Mouse (Mus musculus) limb, embryonic 14.5 days (tissue): ENCODE data around the gene Tmem143. TPM values are rescaled to one million over a fixed set of nuclear protein-coding genes. Genes with fewer than 3 reads are reported as not detected.
"Not testable (repeated sequence)": the region's sequence is repeated elsewhere in the genome, so short reads cannot be mapped to it uniquely, and the experiment has no call there.

Source experiments
- ATAC-seq: fragments of 200-750 bp; cut with Nextera tagmentation; 2 replicates; pipeline ENCODE4 v1.8.0; 2017; ENCODE audit warnings: low read depth, moderate number of reproducible peaks, moderate TSS enrichment; ENCODE audit not compliant: low FRiP score
- DNase-seq: peaks from one replicate; pipeline ENCODE4 v3.0.0-alpha.2; 2015; ENCODE audit warnings: low spot score
- H3K27ac ChIP-seq: fragments of 300-500 bp; sonication (generic); replicated peaks from 2 replicates; pipeline ENCODE4 v1.5.1; 2014; ENCODE audit warnings: low read depth, mild to moderate bottlenecking, low read length, moderate library complexity, mixed read lengths
- H3K27me3 ChIP-seq: fragments of 300-500 bp; sonication (generic); 2 replicates; pipeline ENCODE4 v1.6.1; 2014; ENCODE audit warnings: low read length, mixed read lengths; ENCODE audit not compliant: control insufficient read depth, insufficient read depth
- H3K36me3 ChIP-seq: fragments of 300-500 bp; sonication (generic); 2 replicates; pipeline ENCODE4 v1.6.1; 2014; ENCODE audit warnings: mild to moderate bottlenecking, low read length, moderate library complexity, mixed read lengths; ENCODE audit not compliant: control insufficient read depth, insufficient read depth
- H3K4me1 ChIP-seq: fragments of 300-500 bp; sonication (generic); 2 replicates; pipeline ENCODE4 v1.6.1; 2014; ENCODE audit warnings: antibody characterized with exemption, low read length, mixed read lengths; ENCODE audit not compliant: control insufficient read depth, insufficient read depth
- H3K4me2 ChIP-seq: fragments of 300-500 bp; sonication (generic); replicated peaks from 2 replicates; pipeline ENCODE4 v1.6.1; 2014; ENCODE audit warnings: low read depth, mild to moderate bottlenecking, low read length, moderate library complexity; ENCODE audit not compliant: severe bottlenecking
- H3K4me3 ChIP-seq: fragments of 300-500 bp; sonication (generic); replicated peaks from 2 replicates; pipeline ENCODE4 v1.5.1; 2014; ENCODE audit warnings: low read length
- H3K9ac ChIP-seq: fragments of 300-500 bp; sonication (generic); 2 replicates; pipeline ENCODE4 v1.6.1; 2014; ENCODE audit warnings: mild to moderate bottlenecking, low read depth, low read length, moderate library complexity; ENCODE audit not compliant: severe bottlenecking
- H3K9me3 ChIP-seq: fragments of 300-500 bp; sonication (generic); 2 replicates; pipeline ENCODE4 v1.6.1; 2016; ENCODE audit warnings: low read length; ENCODE audit not compliant: control insufficient read depth
- POLR2A ChIP-seq: fragments of 200-500 bp; IDR thresholded peaks from 2 replicates; pipeline ENCODE4 v1.8.0; 2012; ENCODE audit warnings: inconsistent platforms, mild to moderate bottlenecking, moderate library complexity, borderline replicate concordance; ENCODE audit not compliant: insufficient read depth, insufficient read length; ENCODE audit errors: extremely low read depth
- WGBS: fragments of 180-500 bp; shearing (Covaris S2); extraction: QIAGEN DNeasy Blood & Tissue Kit; methylation state at CpG from one replicate; pipeline ENCODE4 v1.1.7; 2014; 5-methylcytosine and 5-hydroxymethylcytosine counted together
- polyA plus RNA-seq, 2 experiments: library from polyadenylated mRNA; depleted of rRNA in 1 of 2; stranded (reverse) in 1 of 2; unstranded in 1 of 2; fragments of >200 nt; fragmentation: Nextera tagmentation in 1 of 2; extraction: Ambion mirVana in 1 of 2; gene quantifications; 2 replicates each; pipeline versions ENCODE4 v1.2.1 to v1.2.3; 2012 to 2014

Gene Tmem143
- polyA plus RNA-seq, 2 experiments, result 4.7 to 17.1 TPM

DNA sequence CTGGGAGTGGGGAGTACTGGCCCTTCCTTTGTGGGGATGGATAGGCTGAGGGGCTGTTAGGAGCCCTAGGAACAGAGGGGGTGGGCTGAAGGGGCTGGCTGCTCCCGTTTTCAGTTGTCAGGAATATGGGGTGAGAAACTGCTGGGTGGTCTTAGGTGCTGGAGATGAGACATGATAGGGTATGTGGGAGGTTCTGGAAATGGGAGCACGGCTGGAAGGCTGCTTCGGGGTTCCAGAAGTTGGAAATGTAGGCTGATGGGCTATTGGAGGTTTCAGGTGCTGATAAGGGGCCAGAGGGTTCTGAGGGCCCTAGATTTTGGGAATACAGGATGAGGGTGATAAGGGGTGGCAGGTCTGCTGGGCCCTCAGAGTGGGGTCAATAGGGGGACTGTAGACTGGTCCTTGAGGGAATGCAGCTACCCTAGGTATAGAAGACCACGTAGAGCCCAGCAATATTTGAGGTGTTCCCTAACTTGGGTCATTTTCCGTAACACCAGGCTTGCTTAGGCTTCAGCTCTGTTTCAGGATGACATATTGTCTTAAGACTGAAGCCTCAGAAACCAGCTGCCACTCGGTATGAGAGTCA lies 717 bp upstream of the Tmem143 start:
- 0 out of 2 replicates have a peak overlapping the region, but pooled peaks have one; percentile 16 for H3K4me3 ChIP-seq
- no peak for TF ChIP-seq POLR2A
- H3K27ac ChIP-seq, result no peak overlapping the region
- ATAC-seq (no peak), DNase-seq (no peak)
- WGBS, result 79% methylated on average over 6 of the region's 6 CpGs
- no peaks in the 10 kb centered on the region for H3K27me3 ChIP-seq
- H3K9ac ChIP-seq, result no peak overlapping the region
- no peaks in the 10 kb centered on the region for H3K36me3 ChIP-seq
- H3K4me2 ChIP-seq, result peak overlapping the region; percentile 44
- peaks cover 6% of the 10 kb centered on the region; the same call in 1 of the 2 replicates for H3K4me1 ChIP-seq
- no peaks in the 10 kb centered on the region for H3K9me3 ChIP-seq

DNA sequence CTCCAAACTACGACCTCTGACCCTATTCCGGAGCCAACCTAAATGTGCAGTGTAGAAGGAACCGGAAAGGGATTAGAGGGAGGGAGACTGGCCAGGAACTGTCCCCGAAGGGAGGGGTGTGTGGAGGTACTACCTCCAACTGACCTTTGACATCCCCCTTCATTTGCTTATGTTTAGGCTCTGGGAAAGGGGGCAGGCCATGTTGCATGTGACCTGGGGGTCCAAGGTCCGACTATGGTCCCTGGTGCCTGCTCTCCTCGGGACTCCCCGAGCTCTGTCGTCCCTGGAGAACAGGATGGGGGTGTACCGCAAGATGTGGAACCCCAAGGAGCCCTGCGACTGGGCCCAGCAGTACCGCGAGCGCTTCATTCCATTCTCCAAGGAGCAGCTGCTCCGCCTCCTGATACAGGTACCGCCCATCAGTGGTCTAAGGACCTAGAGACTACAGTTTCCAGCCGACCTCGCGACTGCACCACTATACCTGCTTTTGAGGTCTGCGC lies 567 bp downstream of the Tmem143 start:
- Histone ChIP-seq H3K9me3 (no peaks in the 10 kb centered on the region), H3K4me1 (peaks cover 6% of the 10 kb centered on the region; the same call in 1 of the 2 replicates), H3K4me2 (peak overlapping the region; percentile 89), H3K27ac (peak overlapping the region; percentile 53), H3K36me3 (no peaks in the 10 kb centered on the region), H3K27me3 (no peaks in the 10 kb centered on the region), H3K4me3 (peak overlapping the region; percentile 54), H3K9ac (peak overlapping the region; percentile 59)
- ATAC-seq (peak; percentile 34), DNase-seq (peak; percentile 64)
- no peak for TF ChIP-seq POLR2A
- WGBS, result 2% methylated on average over 17 of the region's 19 CpGs

DNA sequence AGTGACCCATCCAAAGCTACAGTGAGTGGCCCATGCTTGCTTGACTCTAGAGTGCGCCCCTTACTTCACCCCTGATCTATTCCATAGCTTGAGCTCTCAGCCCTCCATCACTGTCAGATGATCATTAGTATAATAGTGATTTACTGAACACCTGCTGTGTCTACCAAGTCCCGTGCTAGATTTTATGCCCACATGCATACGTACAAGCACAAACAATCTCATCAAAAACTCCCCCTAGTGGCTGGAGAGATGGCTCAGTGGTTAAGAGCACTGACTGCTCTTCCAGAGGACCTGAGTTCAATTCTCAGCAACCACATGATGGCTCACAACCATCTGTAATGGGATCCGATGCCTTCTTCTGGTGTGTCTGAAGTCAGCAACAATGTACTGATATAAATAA lies 1.4 kb downstream of the Tmem143 start:
- peak overlapping the region; percentile 89 for H3K4me2 ChIP-seq
- WGBS, result 52% methylated on average over 4 of the region's 4 CpGs
- H3K9me3 ChIP-seq, H3K4me1 ChIP-seq, H3K9ac ChIP-seq, H3K36me3 ChIP-seq, H3K27ac ChIP-seq, H3K27me3 ChIP-seq, ATAC-seq: not testable (repeated sequence)
- DNase-seq, result peak; percentile 34
- H3K4me3 ChIP-seq, result peak overlapping the region; percentile 54

DNA sequence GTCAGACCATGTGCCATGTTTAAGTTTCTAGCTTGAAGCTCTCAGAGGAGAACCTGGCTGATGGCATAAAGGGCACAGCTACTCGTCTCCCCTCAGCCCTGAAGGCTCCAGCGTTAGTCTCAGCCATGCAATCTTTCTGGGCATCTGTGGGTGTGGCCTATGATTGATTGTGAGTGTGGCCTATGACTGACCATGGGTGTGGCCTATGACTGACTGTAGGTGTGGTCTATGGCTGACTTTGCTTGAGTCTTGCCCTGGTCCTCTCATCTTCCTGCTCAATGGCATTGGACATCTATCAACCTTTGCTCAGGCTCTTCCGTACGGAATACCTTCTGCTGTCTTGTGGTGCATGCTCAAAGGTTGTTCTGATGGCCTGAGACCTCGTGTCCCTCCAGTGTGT lies 4.8 kb downstream of the Tmem143 start:
- WGBS, result 51% methylated on average over 5 of the region's 5 CpGs
- no peaks in the 10 kb centered on the region for H3K27me3 ChIP-seq
- H3K4me1 ChIP-seq, result peaks cover 6% of the 10 kb centered on the region; the same call in 1 of the 2 replicates
- no peaks in the 10 kb centered on the region for H3K36me3 ChIP-seq
- ATAC-seq, result no peak
- DNase-seq, result no peak
- H3K4me3 ChIP-seq, result no peak overlapping the region
- H3K4me2 ChIP-seq, result no peak overlapping the region
- H3K9ac ChIP-seq, result no peak overlapping the region
- no peak overlapping the region for H3K27ac ChIP-seq
- no peak for TF ChIP-seq POLR2A
- H3K9me3 ChIP-seq, result no peaks in the 10 kb centered on the region

DNA sequence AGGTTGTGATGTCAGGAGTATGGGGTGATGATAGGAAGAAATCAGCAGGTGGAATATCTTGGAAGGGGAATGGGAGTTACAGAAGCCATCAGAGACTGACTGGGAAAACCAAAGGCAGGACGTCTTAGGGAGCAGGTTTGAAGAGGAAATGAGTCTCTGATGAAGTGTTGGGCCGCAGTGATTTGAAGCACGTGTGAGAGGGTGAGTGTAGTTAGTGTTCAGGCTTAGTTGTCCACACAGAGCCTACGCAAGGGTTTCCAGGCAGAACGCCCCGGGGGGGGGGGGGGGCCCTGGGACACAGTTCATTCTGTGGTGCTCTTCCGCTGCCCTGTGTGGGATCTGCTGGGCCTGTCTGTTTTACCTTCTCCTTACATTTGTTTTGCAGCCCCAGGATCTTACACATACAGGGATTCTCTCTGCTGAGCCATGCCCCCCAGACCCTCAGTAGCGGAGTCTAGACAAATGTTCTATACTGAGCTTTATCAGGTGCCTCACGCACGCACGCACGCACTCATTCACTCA lies 5.8 kb downstream of the Tmem143 start:
- 0 out of 2 replicates have a peak, but pooled peaks cover 4% of the 10 kb centered on the region for H3K36me3 ChIP-seq
- peaks cover 5% of the 10 kb centered on the region; the same call in 1 of the 2 replicates for H3K4me1 ChIP-seq
- no peak overlapping the region for H3K4me3 ChIP-seq
- 57% methylated on average over 11 of the region's 12 CpGs for WGBS
- H3K27ac ChIP-seq, result 0 out of 2 replicates have a peak overlapping the region, but pooled peaks have one; percentile 19
- no peaks in the 10 kb centered on the region for H3K9me3 ChIP-seq
- no peak overlapping the region for H3K4me2 ChIP-seq
- H3K27me3 ChIP-seq, result no peaks in the 10 kb centered on the region
- ATAC-seq, result no peak
- TF ChIP-seq POLR2A, result no peak
- no peak for DNase-seq
- no peak overlapping the region for H3K9ac ChIP-seq
